Mouse (Mus musculus): ENCODE results near the gene Tbc1d8.

The Tbc1d8 gene

GRCm38 (mm10) chr1:39479254-39479653, 699 bp upstream of the Tbc1d8 start:
- DNase-seq (ENCODE audit: low read depth, low spot score), result no peak

- no peak for DNase-seq (ENCODE audit: low read depth, low spot score)
These were observed 293 bp upstream of the Tbc1d8 start for GRCm38 (mm10) chr1:39478896-39479200.

DNA sequence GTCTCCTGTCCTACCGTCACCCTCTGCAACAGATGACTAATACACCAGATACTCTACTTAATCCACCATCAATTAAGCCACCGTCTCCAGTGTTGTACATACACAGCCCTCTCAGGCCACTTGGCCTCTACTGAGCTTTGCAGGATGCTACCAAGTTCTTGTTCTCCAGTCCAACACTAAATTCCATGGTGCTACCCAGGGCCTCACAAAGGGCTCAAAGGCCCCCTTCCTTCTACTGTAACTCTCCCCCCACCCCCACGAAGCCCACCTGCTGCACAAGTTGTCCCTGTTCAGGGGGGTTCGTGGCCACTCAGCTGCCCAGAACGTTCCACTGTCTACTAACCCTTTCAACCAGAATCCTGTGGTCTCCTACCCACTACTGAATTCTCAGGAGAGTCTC, 1.5 kb downstream of the Tbc1d8 start:
- no peak for DNase-seq (ENCODE audit: low read depth, low spot score)

GRCm38 (mm10) chr1:39476341-39476740, 2.2 kb downstream of the Tbc1d8 start:
- DNase-seq (ENCODE audit: low read depth, low spot score), result no peak

DNA sequence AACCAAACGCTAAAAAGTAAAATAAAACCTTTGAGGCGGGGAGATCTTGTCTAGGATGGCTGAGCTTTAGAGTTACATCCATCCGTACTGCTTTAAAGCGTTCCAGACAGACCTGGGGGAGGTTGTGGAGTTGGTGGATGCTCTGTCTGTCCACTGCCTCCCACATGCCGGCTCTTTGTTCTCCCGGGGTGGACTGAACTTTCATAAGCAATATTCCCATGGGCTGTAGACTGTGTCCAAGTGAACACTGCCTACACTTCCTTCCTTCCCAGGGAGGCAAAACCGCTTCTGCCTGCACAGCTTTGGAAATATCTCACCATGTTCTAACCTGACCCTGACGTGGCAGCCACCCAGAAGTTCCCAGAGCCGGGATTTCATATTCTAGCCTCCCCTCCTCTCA, 4.0 kb downstream of the Tbc1d8 start:
- DNase-seq (ENCODE audit: low read depth, low spot score), result no peak

DNA sequence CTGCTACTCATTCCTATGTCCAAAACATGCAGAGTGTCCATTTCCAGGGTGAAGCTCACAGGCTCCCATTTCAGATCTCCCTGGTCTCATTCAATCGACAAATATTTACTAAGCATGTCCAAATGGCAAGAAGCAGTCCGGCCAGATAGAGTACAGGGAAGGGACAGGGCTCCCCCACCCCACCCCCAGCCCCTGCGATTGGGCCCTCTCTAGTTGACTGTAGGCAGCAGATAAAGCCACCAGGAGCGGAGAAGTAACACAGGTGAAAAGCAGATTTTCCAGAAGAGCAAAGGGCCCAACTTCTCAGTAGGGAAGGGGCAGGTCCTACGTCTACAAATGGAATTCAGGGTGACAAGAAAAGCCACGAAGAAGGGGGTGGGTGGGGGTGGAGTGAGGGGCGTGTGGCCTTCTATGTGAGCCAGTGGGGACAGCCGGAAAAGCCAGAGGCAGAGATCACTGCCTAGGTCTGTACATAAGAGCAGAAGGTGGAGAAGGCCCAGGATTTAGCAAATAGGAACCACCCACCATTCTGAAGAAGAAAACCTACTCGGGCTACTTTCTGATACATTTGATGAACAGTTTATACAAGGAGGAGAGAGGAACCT, 7.2 kb downstream of the Tbc1d8 start:
- DNase-seq (ENCODE audit: low read depth, low spot score), result no peak

- DNase-seq (ENCODE audit: low read depth, low spot score), result no peak
These were observed 9.6 kb downstream of the Tbc1d8 start for GRCm38 (mm10) chr1:39468982-39469381.

- no peak for DNase-seq (ENCODE audit: low read depth, low spot score)
These were observed 12.0 kb downstream of the Tbc1d8 start for GRCm38 (mm10) chr1:39466526-39466925.

GRCm38 (mm10) chr1:39464760-39465159, 13.8 kb downstream of the Tbc1d8 start:
- DNase-seq (ENCODE audit: low read depth, low spot score), result no peak

GRCm38 (mm10) chr1:39462937-39463444, 15.6 kb downstream of the Tbc1d8 start:
- DNase-seq (ENCODE audit: low read depth, low spot score), result no peak

DNA sequence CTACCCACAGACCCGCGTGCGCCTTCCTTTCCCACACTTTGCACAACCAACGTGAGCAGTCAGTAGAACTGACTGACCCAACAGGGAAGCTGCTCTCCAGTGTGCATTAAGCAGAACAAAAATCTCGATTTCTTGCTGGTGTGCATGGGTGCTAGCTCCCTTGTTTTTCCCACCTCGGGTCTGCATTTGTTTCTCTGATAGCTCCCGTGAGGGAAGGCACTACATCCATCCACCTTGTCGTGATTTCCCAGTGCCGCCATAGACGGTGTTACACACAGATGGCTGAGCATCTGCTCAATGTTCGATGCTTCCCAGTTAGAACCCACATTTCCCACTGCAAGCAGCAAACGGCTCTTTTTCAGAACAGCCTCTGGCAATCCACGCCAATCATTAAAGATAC, 16.5 kb downstream of the Tbc1d8 start:
- no peak for DNase-seq (ENCODE audit: low read depth, low spot score)

GRCm38 (mm10) chr1:39460495-39460894, 18.1 kb downstream of the Tbc1d8 start:
- no peak for DNase-seq (ENCODE audit: low read depth, low spot score)

DNA sequence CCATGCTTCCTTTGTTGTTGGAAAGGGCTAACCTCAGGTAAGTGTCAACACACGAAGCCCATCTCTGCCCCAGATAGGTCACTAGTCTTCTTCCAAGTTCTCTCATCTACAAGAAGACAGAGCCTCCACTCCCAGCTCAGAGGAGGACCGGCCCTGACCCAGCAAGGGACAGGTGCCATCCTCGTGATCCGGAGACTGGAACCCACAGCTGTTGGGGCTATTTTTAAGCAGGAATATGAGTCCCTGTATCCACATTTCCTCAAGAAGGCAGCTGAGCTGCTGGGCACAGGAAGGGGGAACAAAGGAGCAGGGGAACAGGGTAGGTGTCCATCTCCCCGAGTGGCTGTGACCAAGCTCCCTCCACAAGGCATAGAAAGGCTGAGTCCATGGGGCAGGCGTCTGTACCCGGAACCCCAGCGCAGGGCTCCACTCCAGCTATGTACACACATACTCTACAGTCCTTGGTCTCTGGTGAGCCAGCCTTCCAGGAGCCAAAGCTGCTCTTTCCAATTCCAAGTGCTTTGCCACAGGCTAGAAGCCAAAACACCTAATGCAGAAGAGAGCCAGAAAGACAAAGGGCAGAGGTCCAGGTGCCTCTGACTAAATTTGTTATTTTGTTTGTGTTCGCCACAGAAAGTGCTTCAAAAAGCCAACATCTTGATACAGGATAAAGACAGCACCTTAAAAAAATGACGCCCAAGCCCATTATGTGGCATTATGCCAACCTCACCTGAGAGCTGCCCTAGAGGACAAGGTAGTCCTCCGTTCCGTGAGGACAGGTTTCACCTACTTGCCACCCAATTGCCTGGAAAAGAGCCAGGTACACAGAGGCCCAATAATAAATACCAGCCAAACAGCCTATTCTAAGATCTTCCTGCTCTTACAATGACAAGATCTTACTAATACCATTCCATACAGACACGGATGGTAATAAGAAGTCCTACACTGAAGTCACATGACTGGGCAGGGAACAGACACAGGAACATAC, 20.4 kb downstream of the Tbc1d8 start:
- DNase-seq (ENCODE audit: low read depth, low spot score), result no peak

DNA sequence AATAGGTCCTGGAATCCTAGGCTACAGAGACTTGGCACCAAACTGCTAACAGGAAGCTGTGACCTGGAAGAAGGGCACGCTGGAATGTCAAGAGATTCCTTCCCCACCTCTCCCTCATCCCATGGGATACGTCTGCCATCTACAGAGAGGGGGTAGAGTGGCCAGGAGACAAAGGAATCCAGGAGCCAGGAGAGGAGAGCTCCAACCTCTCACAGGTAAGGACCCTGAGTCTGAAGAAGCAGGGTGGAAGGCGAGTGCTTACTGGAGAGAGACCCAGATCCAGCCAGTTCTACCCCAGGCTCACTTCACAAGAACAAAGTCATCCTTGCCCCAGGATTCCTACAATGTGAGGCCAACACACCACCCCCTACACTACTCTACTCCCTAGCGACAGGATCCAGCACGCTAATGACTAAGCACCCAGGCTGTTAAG, 22.1 kb downstream of the Tbc1d8 start:
- no peak for DNase-seq (ENCODE audit: low read depth, low spot score)

GRCm38 (mm10) chr1:39455350-39456023, 23.1 kb downstream of the Tbc1d8 start:
- DNase-seq (ENCODE audit: low read depth, low spot score), result no peak

DNA sequence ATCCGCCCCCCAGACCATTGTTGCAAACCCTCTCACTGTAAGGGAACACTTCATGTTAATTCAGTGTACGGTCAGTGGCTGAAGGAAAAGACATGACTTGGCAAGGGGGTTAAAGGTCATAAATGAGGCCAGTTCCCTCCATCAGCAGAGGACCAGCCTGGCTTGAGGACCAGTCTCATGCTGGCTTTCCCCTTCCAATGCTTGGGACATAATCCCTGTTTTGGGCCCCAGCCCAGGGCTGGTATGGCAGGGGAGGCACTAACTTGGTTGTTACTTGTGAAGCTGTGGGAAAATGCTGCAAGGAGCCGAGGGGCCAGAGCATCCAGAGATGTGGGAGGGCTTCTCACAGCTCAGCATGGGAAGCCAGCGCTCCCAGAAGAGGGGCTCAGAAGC, 23.8 kb downstream of the Tbc1d8 start:
- DNase-seq (ENCODE audit: low read depth, low spot score), result no peak

- no peak for DNase-seq (ENCODE audit: low read depth, low spot score)
These were observed 24.3 kb downstream of the Tbc1d8 start for GRCm38 (mm10) chr1:39454108-39454782.

GRCm38 (mm10) chr1:39452203-39452602, 26.4 kb downstream of the Tbc1d8 start:
- DNase-seq (ENCODE audit: low read depth, low spot score), result no peak

DNA sequence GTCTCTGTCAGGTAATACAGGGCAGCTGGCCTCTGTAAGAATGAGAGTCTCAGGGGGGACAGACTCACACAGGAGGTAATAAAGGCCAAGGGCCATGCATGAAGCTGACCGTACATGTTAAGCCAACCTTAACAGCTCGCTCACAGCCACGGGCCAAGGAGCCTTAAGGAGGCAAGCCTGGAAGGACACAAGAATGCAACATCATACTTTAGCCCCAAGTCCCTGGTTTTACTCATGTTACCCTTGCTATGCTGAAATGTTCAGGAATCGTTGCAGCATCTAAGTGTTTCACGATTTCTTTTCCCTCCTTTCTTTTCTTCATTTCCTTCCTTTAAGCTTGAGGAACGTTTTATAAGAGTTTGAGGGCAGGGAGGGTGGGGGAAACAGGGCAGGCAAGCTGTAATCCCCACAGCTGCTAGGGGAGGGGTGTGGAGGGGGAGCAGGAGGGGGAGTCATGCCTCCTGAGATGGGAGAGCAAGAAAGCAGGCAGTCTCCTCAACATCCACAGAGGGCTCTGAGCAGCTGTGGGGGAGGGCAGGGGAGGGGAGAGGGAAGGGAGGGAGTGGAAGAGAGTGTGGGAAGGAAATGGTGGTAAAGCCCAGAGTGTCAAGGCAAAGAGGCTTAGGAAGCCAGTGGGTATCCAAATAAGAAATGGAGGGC, 28.4 kb downstream of the Tbc1d8 start:
- no peak for DNase-seq (ENCODE audit: low read depth, low spot score)

- no peak for DNase-seq (ENCODE audit: low read depth, low spot score)
These were observed 29.2 kb downstream of the Tbc1d8 start for GRCm38 (mm10) chr1:39449251-39449790.

GRCm38 (mm10) chr1:39448819-39449218, 29.7 kb downstream of the Tbc1d8 start:
- no peak for DNase-seq (ENCODE audit: low read depth, low spot score)
